Mouse (Mus musculus): Measurements from ENCODE around the gene Ubtd1. TPM values are rescaled to one million over a fixed set of nuclear protein-coding genes. Genes with fewer than 3 reads are reported as not detected.

The Ubtd1 gene
- total and polyA plus RNA-seq, 3 experiments, result 9.1 to 15.5 TPM; not detected in 1

DNA sequence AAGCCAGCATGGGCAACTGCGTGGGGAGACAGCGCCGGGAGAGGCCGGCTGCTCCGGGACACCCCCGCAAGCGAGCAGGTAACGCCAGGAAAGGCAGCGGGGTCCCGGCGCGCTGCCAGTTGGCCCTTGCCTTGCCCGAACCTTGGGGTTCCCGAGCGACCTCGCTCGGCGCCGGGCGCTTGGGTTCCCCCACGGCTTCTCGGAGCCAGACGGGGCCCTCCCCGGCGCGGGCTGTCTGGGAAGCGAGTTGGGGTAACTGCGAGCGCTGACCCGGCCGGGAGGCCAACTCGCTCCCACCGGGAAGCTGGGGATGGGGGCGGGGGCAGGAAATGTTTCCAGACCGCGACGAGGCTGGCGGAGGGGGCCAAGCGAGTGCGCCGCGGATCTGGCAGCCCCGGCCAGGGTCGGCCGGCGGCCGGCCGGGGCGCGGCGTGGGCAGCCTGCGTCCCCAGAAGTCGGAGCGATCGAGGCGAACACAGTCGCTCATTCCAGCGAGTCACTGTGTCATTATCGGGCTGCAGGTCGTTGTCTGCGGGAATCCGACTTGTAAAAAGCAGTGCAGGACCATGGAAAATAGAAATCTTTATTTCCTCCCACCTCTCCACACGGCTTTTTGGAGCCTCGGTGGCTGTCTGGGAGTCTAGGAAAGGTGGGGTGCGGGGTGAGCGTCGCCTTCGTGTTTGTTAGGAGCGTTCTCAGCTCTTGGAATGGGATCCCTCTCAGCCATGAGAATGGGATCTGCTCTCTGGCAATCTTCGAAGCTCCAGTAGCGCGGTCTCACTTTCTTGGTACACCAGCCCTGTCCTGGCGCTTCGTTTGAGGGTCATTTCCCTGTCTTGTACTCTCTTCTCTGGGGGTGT is 598 bp downstream of the Ubtd1 start:
- Histone ChIP-seq H3K9me3 (replicated peaks; ENCODE audit: insufficient read depth, low read length) (no peaks in the 10 kb centered on the region), H3K4me1 (ENCODE audit: control insufficient read depth in 1 of 2, insufficient read depth in 2 of 2, low read length in 2 of 2) (peaks cover 0 to 5% of the 10 kb centered on the region in 2 experiments; a peak in 1 of 4 replicates), H3K79me2 (ENCODE audit: control insufficient read depth, insufficient read depth, low read length, poor library complexity) (peaks cover 21% of the 10 kb centered on the region), H3K4me3 (ENCODE audit: control insufficient read depth in 1 of 2, insufficient read depth in 1 of 2, low read depth in 2 of 2, low read length in 2 of 2) (peak overlapping the region; percentile 86 to 93), H3K27ac (ENCODE audit: control insufficient read depth, low read depth, low read length) (no peak overlapping the region), H3K36me3 (ENCODE audit: control insufficient read depth in 1 of 2, insufficient read depth in 2 of 2, low read length in 2 of 2) (peaks cover 0 to 10% of the 10 kb centered on the region in 2 experiments; a peak in 2 of 4 replicates), H3K27me3 (ENCODE audit: control insufficient read depth in 1 of 2, insufficient read depth in 2 of 2, low read length in 2 of 2) (no peaks in the 10 kb centered on the region), H3K9ac (ENCODE audit: control insufficient read depth, low read depth, low read length, poor library complexity, severe bottlenecking) (peak overlapping the region; percentile 94)
- DNase-seq (ENCODE audit: low read depth, low spot score), result peak; percentile 62
- TF ChIP-seq GABPA (IDR thresholded peaks at IDR 0.05; ENCODE audit: low read depth, low read length) (no peak), POLR2AphosphoS5 (IDR thresholded peaks at IDR 0.05; ENCODE audit: borderline replicate concordance, low read depth, low read length) (no peak), SIN3A (IDR thresholded peaks at IDR 0.05; ENCODE audit: low read length) (peak; percentile 39), CHD1 (IDR thresholded peaks at IDR 0.05; ENCODE audit: low read depth, low read length) (0 out of 2 replicates have a peak, but pooled peaks have one; percentile 61), ZKSCAN1 (IDR thresholded peaks at IDR 0.05; ENCODE audit: low read depth, low read length) (no peak), NELFE (IDR thresholded peaks at IDR 0.05; ENCODE audit: low read depth, low read length) (peak; percentile 30; the same call in 1 of the 2 replicates), USF1 (IDR thresholded peaks at IDR 0.05; ENCODE audit: low read depth, low read length) (no peak), ETS1 (IDR thresholded peaks at IDR 0.05; ENCODE audit: low read depth, low read length) (no peak), NRF1 (IDR thresholded peaks at IDR 0.05; ENCODE audit: insufficient read depth, low read depth, low read length, poor library complexity, severe bottlenecking) (no peak), POLR2AphosphoS2 (IDR thresholded peaks at IDR 0.05; ENCODE audit: low read length) (no peak), MEF2A (IDR thresholded peaks at IDR 0.05; ENCODE audit: extremely low read depth, insufficient replicate concordance, low read depth, low read length, poor library complexity, severe bottlenecking) (no peak), UBTF (IDR thresholded peaks at IDR 0.05; ENCODE audit: borderline replicate concordance, insufficient read depth, low read depth, low read length) (peak; percentile 93), BHLHE40 (IDR thresholded peaks at IDR 0.05; ENCODE audit: borderline replicate concordance, low read depth, low read length) (no peak), MYB (IDR thresholded peaks at IDR 0.05; ENCODE audit: low read depth, low read length) (no peak), USF2 (IDR thresholded peaks at IDR 0.05; ENCODE audit: borderline replicate concordance in 1 of 2, insufficient read depth in 1 of 2, low read depth in 1 of 2, low read length in 2 of 2) (no peak), ELF1 (IDR thresholded peaks at IDR 0.05; ENCODE audit: low read depth, low read length) (no peak), TBP (IDR thresholded peaks at IDR 0.05; ENCODE audit: low read depth, low read length) (no peak), E2F4 (IDR thresholded peaks at IDR 0.05; ENCODE audit: borderline replicate concordance, low read depth, low read length) (no peak), MAFK (IDR thresholded peaks at IDR 0.05; ENCODE audit: borderline replicate concordance, low read depth, low read length) (no peak), RAD21 (IDR thresholded peaks at IDR 0.05; ENCODE audit: low read depth, low read length) (no peak), ZMIZ1 (IDR thresholded peaks at IDR 0.05; ENCODE audit: low read depth, low read length) (no peak), MXI1 (IDR thresholded peaks at IDR 0.05; ENCODE audit: low read depth, low read length) (peak; percentile 13; the same call in 1 of the 2 replicates), MYC (IDR thresholded peaks at IDR 0.05; ENCODE audit: low read depth, low read length) (no peak), ZNF384 (IDR thresholded peaks at IDR 0.05; ENCODE audit: low read depth, low read length) (no peak), SMC3 (IDR thresholded peaks at IDR 0.05; ENCODE audit: low read depth, low read length) (peak; percentile 4; the same call in 1 of the 2 replicates), EP300 (IDR thresholded peaks at IDR 0.05; ENCODE audit: low read depth in 1 of 2, low read length in 2 of 2) (no peak), CHD2 (IDR thresholded peaks at IDR 0.05; ENCODE audit: low read length) (no peak), ZC3H11A (IDR thresholded peaks at IDR 0.05; ENCODE audit: low read depth, low read length) (no peak), CTCF (IDR thresholded peaks at IDR 0.05 in 2 of 3, conservative IDR thresholded peaks at IDR 0.05 in 1 of 3; ENCODE audit: control insufficient read depth in 1 of 3, insufficient read depth in 1 of 3, low read depth in 2 of 3, low read length in 3 of 3, poor library complexity in 1 of 3, severe bottlenecking in 1 of 3) (no peak), RCOR1 (IDR thresholded peaks at IDR 0.05; ENCODE audit: low read depth, low read length) (no peak), KAT2A (conservative IDR thresholded peaks at IDR 0.05; ENCODE audit: low read depth, low read length) (no peak), JUND (IDR thresholded peaks at IDR 0.05; ENCODE audit: low read depth, low read length) (no peak), TCF12 (IDR thresholded peaks at IDR 0.05; ENCODE audit: low read depth, low read length) (no peak), MAZ (IDR thresholded peaks at IDR 0.05; ENCODE audit: low read depth, low read length) (peak; percentile 36; the same call in 1 of the 2 replicates), MAX (IDR thresholded peaks at IDR 0.05; ENCODE audit: low read length) (peak; percentile 3; the same call in 1 of the 2 replicates)
